Mouse (Mus musculus) olfactory bulb, adult 2 months (tissue): ENCODE data around the gene Fbxo21. TPM values are rescaled to one million over a fixed set of nuclear protein-coding genes. Genes with fewer than 3 reads are reported as not detected.

Source experiments
- H3K27ac ChIP-seq: fragments of 200-500 bp; 2 replicates; pipeline ENCODE4 v1.5.1; 2012; ENCODE audit warnings: low read depth, low read length; ENCODE audit not compliant: insufficient read depth
- H3K4me1 ChIP-seq: fragments of 200-500 bp; 2 replicates; pipeline ENCODE4 v1.6.1; 2012; ENCODE audit warnings: low read length; ENCODE audit not compliant: control insufficient read depth, insufficient read depth
- H3K4me3 ChIP-seq: fragments of 200-500 bp; 2 replicates; pipeline ENCODE4 v1.5.1; 2012; ENCODE audit warnings: mild to moderate bottlenecking, low read depth, low read length, moderate library complexity; ENCODE audit not compliant: insufficient read depth
- CTCF ChIP-seq: fragments of 200-500 bp; IDR thresholded peaks from 2 replicates; pipeline ENCODE4 v1.5.1; 2012; ENCODE audit warnings: low read depth, mild to moderate bottlenecking, low read length, moderate library complexity; ENCODE audit not compliant: insufficient read depth
- POLR2A ChIP-seq: fragments of 200-500 bp; IDR thresholded peaks from 2 replicates; pipeline ENCODE4 v1.6.1; 2012; ENCODE audit warnings: mild to moderate bottlenecking, low read depth, low read length, moderate library complexity; ENCODE audit not compliant: insufficient read depth
- WGBS: fragments of 180-500 bp; shearing (Covaris S2); methylation state at CpG from one replicate; pipeline ENCODE4 v1.1.7; 2018; 5-methylcytosine and 5-hydroxymethylcytosine counted together
- polyA plus RNA-seq: library from polyadenylated mRNA; stranded (reverse); fragments of >200 nt; gene quantifications from 2 replicates; pipeline ENCODE4 v1.2.4, GENCODE M21; 2012; ENCODE audit warnings: low replicate concordance; ENCODE audit not compliant: missing spikeins, insufficient read depth, insufficient read length

Gene Fbxo21
- polyA plus RNA-seq, 1 experiment, result not detected

DNA sequence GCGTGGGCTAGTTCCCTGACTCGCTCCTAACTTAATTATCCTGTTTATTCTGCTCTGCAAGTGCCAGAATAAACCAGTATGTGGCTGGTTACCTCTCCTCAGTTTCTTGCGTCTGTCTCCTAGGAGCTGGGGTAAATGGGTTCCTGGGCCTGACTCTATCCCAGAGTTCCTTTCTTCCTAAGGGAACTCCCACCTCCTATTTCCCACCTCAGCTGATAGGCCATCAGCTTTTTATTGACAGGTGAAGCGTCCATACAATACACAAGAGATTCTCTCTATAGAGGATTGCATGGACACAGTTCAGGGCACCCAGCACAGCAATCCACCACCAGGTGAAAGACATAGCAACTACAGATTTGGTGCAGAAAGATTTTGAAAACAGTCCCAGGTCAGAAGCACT is 67.2 kb downstream of the Fbxo21 start:
- no peak overlapping the region for H3K27ac ChIP-seq
- WGBS, result 80% methylated on average over 4 of the region's 4 CpGs
- TF ChIP-seq POLR2A (no peak), CTCF (no peak)
- peaks cover 8% of the 10 kb centered on the region for H3K4me1 ChIP-seq
- no peak overlapping the region for H3K4me3 ChIP-seq

DNA sequence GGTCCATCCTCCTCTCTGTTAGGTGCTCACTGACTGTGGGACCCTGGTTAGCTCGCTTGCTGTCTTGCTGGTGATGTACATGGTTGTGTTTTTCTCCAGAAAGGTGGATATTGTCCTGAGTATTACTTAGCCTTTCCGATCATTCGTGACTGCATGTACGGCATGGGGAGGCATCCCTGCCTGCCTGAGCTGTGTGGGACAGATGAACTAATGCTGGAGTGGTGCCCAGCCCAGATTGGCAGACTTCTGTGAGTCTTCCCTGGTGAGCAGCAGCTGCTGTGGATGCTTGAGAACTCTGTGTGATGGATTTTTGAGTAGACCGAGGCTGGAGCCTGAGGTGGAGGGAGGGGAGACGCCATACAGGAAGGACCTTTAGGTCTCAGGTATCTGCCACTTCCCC is 68.4 kb downstream of the Fbxo21 start:
- WGBS, result 67% methylated on average over 6 of the region's 6 CpGs
- Histone ChIP-seq H3K27ac (no peak overlapping the region), H3K4me1 (no peaks in the 10 kb centered on the region; the same call in 1 of the 2 replicates), H3K4me3 (no peak overlapping the region)
- no peak for TF ChIP-seq POLR2A
- no peak for TF ChIP-seq CTCF

DNA sequence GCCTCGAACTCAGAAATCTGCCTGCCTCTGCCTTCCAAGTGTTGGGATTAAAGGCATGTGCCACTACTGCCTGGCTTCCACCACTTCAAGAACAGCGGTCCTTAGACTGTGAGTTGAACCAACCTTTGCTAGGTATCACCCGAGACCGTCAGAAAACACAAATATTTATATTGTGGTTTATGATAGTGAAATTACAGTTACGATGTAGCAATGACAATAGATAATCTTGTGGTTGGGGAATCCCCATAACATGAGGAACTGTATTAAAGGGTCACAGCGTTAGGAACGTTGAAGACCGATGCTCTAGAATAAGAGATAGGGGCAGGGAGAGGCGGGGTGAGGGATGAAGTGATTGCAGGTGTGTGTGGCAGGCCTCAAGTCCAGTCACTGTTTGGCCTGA is 68.9 kb downstream of the Fbxo21 start:
- 94% methylated on average over 9 of the region's 9 CpGs for WGBS
- Histone ChIP-seq H3K4me3 (no peak overlapping the region), H3K4me1 (no peaks in the 10 kb centered on the region; the same call in 1 of the 2 replicates), H3K27ac (no peak overlapping the region)
- no peak for TF ChIP-seq POLR2A
- TF ChIP-seq CTCF, result no peak

GRCm38 (mm10) chr5:118047091-118047757 is 70.7 kb downstream of the Fbxo21 start:
- Histone ChIP-seq H3K4me3 (no peak overlapping the region), H3K4me1 (no peaks in the 10 kb centered on the region; the same call in 1 of the 2 replicates), H3K27ac (no peak overlapping the region)
- WGBS, result 86% methylated on average over 14 of the region's 14 CpGs
- no peak for TF ChIP-seq CTCF
- no peak for TF ChIP-seq POLR2A

DNA sequence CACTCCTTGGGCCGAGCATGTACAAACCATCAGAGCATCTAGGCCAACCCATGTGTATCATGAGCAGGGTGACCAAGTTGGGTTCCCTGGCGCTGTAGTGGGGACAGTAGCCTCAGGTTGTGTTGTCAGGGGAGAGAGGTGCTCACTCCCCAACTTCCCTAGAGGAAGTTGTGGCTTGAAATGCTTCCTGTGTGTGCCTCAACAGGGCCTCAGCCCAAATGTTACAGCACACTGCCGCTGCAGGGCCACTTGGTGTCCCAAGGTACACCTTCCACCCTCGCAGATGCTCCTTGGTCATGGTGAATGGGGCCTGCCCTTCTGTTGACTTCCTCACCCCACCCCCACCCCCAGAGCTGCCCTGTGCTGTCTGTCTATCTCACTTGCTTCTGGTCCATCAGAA is 71.9 kb downstream of the Fbxo21 start:
- H3K4me3 ChIP-seq, result no peak overlapping the region
- H3K27ac ChIP-seq, result no peak overlapping the region
- TF ChIP-seq POLR2A (no peak), CTCF (no peak)
- H3K4me1 ChIP-seq, result peaks cover 4% of the 10 kb centered on the region
- WGBS, result 91% methylated on average over 4 of the region's 4 CpGs

GRCm38 (mm10) chr5:118048928-118049327 is 72.4 kb downstream of the Fbxo21 start:
- H3K27ac ChIP-seq, result no peak overlapping the region
- H3K4me3 ChIP-seq, result no peak overlapping the region
- H3K4me1 ChIP-seq, result peaks cover 6% of the 10 kb centered on the region
- 92% methylated on average over 5 of the region's 5 CpGs for WGBS
- TF ChIP-seq CTCF (no peak), POLR2A (no peak)

- H3K27ac ChIP-seq, result no peak overlapping the region
- H3K4me3 ChIP-seq, result no peak overlapping the region
- WGBS, result 84% methylated on average over 4 of the region's 4 CpGs
- TF ChIP-seq POLR2A, result no peak
- TF ChIP-seq CTCF, result no peak
- peaks cover 6% of the 10 kb centered on the region for H3K4me1 ChIP-seq
These were observed 74.2 kb downstream of the Fbxo21 start for GRCm38 (mm10) chr5:118050743-118051142.

DNA sequence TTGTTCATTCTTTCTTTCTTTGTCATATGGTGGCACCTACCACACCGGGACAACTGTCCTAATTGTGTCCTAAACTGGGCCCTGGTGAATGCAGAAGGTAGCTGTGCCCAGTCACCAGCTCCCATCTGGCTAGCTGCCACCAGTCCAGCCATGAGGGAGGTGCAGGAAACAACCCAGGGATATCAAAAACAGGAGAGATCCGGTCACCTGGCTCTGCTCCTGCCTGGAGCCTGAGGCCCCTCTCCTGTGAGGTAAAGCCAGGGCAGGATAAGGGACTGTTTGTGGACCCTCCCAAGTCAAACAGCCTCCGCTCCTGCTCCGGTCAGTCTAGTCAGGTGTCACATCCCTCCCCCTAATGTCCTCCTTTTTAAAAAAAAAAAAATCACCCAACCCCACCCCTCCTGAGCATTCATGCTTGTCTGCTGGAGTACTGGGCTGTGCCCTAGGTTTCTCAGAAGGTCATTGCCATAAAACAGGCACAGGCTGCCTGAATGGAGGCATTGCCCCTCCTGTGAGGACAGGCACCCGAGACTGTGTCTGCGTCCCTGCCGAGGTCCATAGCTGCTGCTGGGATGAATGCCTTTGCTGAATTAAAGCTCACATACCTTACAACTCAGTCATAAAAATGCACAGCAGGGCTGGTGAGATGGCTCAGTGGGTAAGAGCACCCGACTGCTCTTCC is 75.6 kb downstream of the Fbxo21 start:
- no peak overlapping the region for H3K4me3 ChIP-seq
- TF ChIP-seq POLR2A, result no peak
- 83% methylated on average over 8 of the region's 8 CpGs for WGBS
- H3K4me1 ChIP-seq, result peaks cover 12% of the 10 kb centered on the region
- no peak overlapping the region for H3K27ac ChIP-seq

DNA sequence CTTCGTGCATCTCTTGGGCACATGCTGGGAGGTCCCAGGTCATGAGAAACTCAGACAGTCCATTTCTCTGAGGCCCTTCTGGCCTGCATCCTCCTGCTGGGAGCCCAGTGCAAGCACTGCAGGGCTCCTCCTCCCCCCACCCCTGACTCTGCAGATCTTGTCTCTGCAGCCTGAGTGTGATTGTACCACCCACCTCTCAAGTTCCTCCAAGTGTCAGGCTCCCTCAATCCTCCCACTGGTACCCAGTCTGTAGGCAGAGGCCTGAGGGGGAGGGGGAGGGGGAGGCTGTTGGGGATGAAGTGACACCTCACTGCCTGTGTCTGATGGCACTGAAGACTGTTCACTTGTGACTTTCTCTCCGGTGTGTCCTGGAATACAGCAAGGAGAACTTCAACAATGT is 76.7 kb downstream of the Fbxo21 start:
- WGBS, result 75% methylated on average over 2 of the region's 2 CpGs
- no peak for TF ChIP-seq CTCF
- no peak for TF ChIP-seq POLR2A
- no peak overlapping the region for H3K27ac ChIP-seq

More for the DNA sequence above, 76.7 kb downstream of the Fbxo21 start:
- no peak overlapping the region for H3K4me3 ChIP-seq
- peaks cover 23% of the 10 kb centered on the region for H3K4me1 ChIP-seq
